Mouse (Mus musculus) E14TG2a.4 (cell line): ENCODE data around the gene Bpifc.

Experiments used
- H3K27me3 ChIP-seq: 2 replicates; pipeline ENCODE4 v1.6.1; 2014; ENCODE audit warnings: low read length, control low read depth; ENCODE audit not compliant: insufficient read depth
- H3K36me3 ChIP-seq: 2 replicates; pipeline ENCODE4 v1.6.1; 2014; ENCODE audit warnings: low read length, control low read depth; ENCODE audit not compliant: insufficient read depth
- H3K4me1 ChIP-seq: replicated peaks from 2 replicates; pipeline ENCODE4 v1.6.1; 2014; ENCODE audit warnings: low read depth, low read length, control low read depth
- H3K4me3 ChIP-seq: replicated peaks from 2 replicates; pipeline ENCODE4 v1.5.1; 2014; ENCODE audit warnings: mild to moderate bottlenecking, low read length
- H3K9me3 ChIP-seq: 2 replicates; pipeline ENCODE4 v1.6.1; 2014; ENCODE audit warnings: low read length, control low read depth
- CTCF ChIP-seq: conservative IDR thresholded peaks from 2 replicates; pipeline ENCODE4 v1.5.1; 2014; ENCODE audit warnings: low read length
- NANOG ChIP-seq: IDR thresholded peaks from 2 replicates; pipeline ENCODE4 v1.6.1; 2014; ENCODE audit warnings: borderline replicate concordance, low read length, mixed read lengths
- POU5F1 ChIP-seq: IDR thresholded peaks from 2 replicates; pipeline ENCODE4 v1.6.1; 2014; ENCODE audit warnings: low read length, borderline replicate concordance

Gene Bpifc

DNA sequence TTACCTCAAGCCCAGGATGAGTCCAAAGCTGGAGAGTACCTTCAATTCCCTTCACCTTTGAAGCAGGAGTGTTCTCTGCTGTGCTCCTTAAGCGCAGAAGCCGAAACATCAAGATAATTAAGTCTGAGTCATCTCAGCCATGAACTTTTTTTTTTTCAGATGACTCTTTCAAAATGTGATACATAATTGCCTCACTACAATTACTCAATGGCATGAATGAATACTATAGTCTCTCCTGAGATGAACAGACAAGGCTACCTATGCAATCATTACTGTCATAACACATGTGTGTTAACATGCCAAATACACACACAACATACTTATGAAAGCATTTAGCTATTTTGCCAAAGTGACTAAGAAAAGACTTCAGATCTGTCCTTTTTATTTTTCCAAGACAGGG lies at the start of gene Bpifc:
TSS of gene Bpifc (minus strand) at position 115 of the 400 bp plus-strand sequence.
- Histone ChIP-seq H3K4me3 (no peak within 1 kb of the TSS), H3K9me3 (no peaks in the 10 kb centered on the region), H3K27me3 (0 out of 2 replicates have a peak, but pooled peaks cover 10% of the 10 kb centered on the region), H3K36me3 (no peaks in the 10 kb centered on the region), H3K4me1 (peaks cover 7% of the 10 kb centered on the region)
- no peak for TF ChIP-seq NANOG
- no peak for TF ChIP-seq POU5F1
- TF ChIP-seq CTCF, result no peak

DNA sequence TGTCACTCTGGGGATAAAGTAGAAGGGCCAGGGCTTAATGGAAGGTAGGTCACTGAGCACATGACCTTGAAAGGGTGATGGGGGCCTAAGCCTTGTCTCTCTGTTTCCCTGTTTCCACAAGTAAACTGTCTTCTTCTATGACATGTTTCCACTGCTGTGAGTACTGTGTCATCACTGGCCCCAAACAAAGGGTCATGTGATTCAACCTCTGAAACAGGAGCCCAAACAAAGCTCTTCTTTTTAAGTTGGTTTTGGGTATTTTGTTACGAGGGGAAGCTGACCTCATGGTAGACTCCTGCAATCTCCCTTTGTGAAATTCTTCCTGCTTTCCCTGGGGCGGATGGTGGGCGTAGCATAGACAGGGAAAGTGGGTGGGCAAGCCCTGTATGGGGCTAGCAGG lies 48.6 kb upstream of the Bpifc start:
- H3K36me3 ChIP-seq, result no peaks in the 10 kb centered on the region
- peaks cover 7% of the 10 kb centered on the region for H3K9me3 ChIP-seq
- H3K4me3 ChIP-seq, result no peak overlapping the region
- no peaks in the 10 kb centered on the region for H3K27me3 ChIP-seq
- H3K4me1 ChIP-seq, result 0 out of 2 replicates have a peak, but pooled peaks cover 11% of the 10 kb centered on the region
- TF ChIP-seq NANOG (no peak), POU5F1 (no peak), CTCF (no peak)

DNA sequence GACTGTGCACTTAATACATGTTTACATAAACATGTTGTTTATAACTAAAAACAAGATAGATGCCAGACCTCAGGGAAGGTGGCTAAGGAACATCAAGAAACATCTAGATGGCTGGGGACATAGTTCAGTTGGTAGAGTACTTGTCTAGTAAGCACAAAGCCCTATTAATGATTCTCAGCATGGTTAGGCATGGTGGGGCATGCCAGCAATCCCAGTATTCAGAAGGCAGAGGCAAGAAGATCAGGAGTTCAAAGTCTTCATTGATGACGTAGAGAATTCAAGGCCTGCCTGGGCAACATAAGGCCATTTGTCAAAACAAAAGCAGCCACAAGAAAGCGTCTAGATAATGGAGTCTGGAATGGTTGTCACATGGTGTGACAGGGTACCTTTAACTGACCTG lies 46.0 kb upstream of the Bpifc start:
- TF ChIP-seq NANOG, result no peak
- peaks cover 7% of the 10 kb centered on the region for H3K9me3 ChIP-seq
- H3K36me3 ChIP-seq, result peaks cover 21% of the 10 kb centered on the region
- H3K4me1 ChIP-seq, result peaks cover 20% of the 10 kb centered on the region
- no peak overlapping the region for H3K4me3 ChIP-seq
- no peaks in the 10 kb centered on the region for H3K27me3 ChIP-seq

DNA sequence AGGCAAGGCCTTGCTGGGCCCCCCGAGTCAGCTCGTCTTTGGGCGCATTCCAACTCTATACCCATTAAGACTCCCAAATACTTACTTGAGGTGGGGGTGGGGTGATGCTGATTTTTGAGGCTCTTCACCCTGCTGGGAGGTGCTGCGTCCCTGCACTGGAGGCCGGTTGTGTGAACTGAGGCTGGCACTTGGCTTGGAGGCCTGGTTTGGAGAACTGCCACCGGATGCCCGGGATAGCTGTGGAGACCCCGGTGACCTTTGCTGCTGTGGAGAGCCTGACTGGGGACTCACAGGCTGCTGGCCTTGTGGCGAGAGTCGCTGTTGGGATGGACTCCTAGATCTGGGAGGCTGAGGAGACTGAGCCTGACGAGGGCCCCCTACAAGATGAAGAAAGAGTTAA lies 45.6 kb upstream of the Bpifc start:
- peaks cover 23% of the 10 kb centered on the region for H3K36me3 ChIP-seq

DNA sequence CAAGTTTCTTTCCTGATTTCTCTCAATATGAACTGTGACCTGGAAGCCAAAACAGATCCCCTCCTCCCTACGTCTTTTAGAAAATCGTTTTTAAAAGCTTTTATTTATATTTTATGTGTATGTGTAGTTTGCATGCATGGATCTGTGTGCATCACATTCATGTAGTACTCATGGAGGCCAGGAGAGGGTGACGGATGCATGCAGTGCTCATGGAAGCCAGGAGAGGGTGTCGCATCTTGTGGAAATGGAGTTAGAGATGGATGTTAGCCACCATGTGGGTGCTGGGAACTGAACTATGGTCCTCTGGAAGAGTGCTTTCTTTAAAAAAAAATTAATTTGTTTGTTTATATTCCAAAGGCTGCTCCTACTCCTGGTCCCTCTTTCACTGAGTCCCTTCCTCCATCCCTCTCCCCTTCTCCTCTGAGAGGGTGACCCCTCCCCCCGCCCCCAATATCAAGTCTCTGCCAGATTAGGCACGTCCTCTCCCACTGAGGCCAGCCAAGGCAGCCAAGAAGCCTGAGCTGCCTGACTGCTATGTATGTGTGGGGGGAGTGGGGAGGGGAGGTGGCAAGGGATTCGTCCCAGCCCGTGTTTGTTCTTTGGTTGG lies 44.7 kb upstream of the Bpifc start:
- no peaks in the 10 kb centered on the region for H3K27me3 ChIP-seq
- no peak overlapping the region for H3K4me3 ChIP-seq
- H3K4me1 ChIP-seq, result peaks cover 20% of the 10 kb centered on the region
- TF ChIP-seq CTCF (peak; percentile 41), NANOG (no peak)
- H3K36me3 ChIP-seq, result peaks cover 32% of the 10 kb centered on the region
- peaks cover 1% of the 10 kb centered on the region for H3K9me3 ChIP-seq

More for the DNA sequence above, 45.6 kb upstream of the Bpifc start:
- Histone ChIP-seq H3K4me1 (peaks cover 20% of the 10 kb centered on the region), H3K27me3 (no peaks in the 10 kb centered on the region), H3K9me3 (peaks cover 7% of the 10 kb centered on the region), H3K4me3 (no peak overlapping the region)
- no peak for TF ChIP-seq POU5F1
- no peak for TF ChIP-seq CTCF
- TF ChIP-seq NANOG, result no peak

DNA sequence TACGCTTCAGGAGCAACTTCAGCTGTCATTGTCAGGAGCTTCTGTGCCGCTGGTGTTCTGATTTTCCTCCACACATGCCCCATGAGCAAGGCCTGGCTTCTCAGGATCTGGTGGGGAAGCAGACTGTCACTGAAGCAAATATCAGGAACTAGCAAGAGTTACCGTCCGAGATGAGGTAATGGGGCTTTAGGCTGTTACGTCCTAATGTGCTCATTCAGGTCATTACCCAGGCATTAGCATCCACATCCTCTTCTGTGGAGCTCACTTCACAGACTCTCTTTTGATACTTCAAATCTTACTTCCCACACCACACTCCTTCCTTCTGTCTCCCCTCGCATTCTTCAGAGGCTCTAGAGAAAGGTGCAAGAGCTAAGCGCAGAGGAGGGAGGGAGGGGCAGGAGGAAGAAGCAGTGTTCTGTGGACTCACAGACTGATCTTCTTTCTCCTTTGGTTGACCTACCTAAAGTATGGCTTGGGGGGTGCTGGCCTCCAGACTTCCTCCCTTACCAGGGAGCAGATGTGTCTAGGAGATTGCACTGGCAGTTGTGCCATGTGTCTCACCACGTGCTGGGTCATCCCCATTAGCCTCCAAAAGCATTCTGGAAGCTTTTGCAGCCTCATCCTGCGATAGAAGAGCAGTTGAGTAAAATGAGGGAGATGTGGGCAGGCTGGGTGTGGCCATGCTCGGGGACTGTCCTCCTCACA lies 41.3 kb upstream of the Bpifc start:
- Histone ChIP-seq H3K36me3 (peaks cover 63% of the 10 kb centered on the region), H3K27me3 (no peaks in the 10 kb centered on the region), H3K4me3 (no peak overlapping the region), H3K9me3 (no peaks in the 10 kb centered on the region), H3K4me1 (peaks cover 15% of the 10 kb centered on the region)
- no peak for TF ChIP-seq CTCF
- TF ChIP-seq NANOG, result no peak
- TF ChIP-seq POU5F1, result no peak

DNA sequence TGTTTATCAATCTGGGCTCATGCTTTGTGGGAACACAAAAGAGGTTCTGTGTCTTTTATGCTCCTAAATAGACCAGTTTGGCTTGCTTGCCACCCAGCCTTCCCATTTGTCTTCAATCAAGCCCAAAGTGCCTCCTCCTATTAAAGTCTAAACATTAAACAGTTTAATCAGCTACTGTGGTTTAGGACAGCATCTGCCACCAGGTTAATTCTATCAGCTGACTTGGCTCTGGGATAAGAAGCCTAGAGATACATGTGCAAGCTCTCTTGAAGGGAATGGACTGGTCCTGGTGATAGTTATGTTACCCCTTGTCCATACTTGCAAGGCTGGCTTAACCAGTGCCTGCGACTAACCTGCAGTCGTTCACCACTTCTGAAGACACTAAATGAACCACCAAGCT lies 38.8 kb upstream of the Bpifc start:
- Histone ChIP-seq H3K4me1 (peaks cover 9% of the 10 kb centered on the region), H3K4me3 (no peak overlapping the region), H3K27me3 (no peaks in the 10 kb centered on the region), H3K36me3 (peaks cover 86% of the 10 kb centered on the region), H3K9me3 (no peaks in the 10 kb centered on the region)
- TF ChIP-seq NANOG (no peak), CTCF (no peak), POU5F1 (no peak)

DNA sequence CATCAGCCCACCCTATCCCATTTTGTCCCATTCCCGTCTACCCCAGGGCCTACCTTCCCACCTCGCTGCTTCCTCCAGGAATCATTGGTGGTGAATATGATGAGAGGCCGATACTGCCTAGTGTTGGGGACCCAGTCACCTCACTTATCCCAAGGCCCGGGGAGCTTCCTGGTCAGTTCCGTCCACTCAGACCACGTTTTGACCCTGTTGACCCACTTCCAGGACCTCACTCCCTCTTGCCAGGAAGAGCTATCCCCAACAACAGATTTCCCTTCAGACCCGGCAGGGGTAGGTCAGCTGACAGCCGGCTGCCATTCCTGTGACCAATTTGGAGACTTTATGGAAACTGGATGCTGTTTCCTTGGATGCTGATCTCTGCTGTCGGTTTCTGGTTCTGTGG lies 36.1 kb upstream of the Bpifc start:
- Histone ChIP-seq H3K27me3 (no peaks in the 10 kb centered on the region), H3K9me3 (no peaks in the 10 kb centered on the region), H3K4me3 (no peak overlapping the region), H3K4me1 (no peaks in the 10 kb centered on the region), H3K36me3 (peaks cover 92% of the 10 kb centered on the region)
- no peak for TF ChIP-seq NANOG
- no peak for TF ChIP-seq CTCF
- no peak for TF ChIP-seq POU5F1

DNA sequence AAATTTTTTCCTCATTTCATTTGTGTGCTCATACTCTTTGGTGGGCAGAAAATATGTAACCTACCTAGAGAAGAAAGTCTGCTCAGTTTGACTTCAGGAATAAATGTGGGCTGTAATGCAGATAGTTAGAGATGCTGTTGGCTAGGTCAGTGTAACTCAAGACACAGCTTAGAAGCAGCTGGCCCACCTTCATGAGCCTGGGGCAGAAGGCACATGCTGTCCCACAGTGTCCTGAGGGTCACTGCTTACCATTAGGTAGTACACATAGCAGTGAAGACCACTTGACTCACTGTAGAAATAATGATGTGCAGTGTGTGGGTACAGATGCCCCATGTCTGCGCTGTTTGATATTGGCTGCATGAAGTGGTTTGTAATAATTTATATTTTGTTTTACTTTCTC lies 34.7 kb upstream of the Bpifc start:
- no peaks in the 10 kb centered on the region for H3K9me3 ChIP-seq
- H3K36me3 ChIP-seq, result peaks cover 93% of the 10 kb centered on the region
- TF ChIP-seq NANOG (no peak), CTCF (no peak), POU5F1 (no peak)
- H3K4me1 ChIP-seq, result no peaks in the 10 kb centered on the region
- no peak overlapping the region for H3K4me3 ChIP-seq
- no peaks in the 10 kb centered on the region for H3K27me3 ChIP-seq
